Mouse (Mus musculus): ENCODE measurements around the gene Syngr3. TPM values are rescaled to one million over a fixed set of nuclear protein-coding genes. Genes with fewer than 3 reads are reported as not detected.

The Syngr3 gene
- total and polyA plus RNA-seq, 2 experiments from 2014 or later = 334 to 376 TPM

GRCm38 (mm10) chr17:24686514-24686913, 3.2 kb downstream of the Syngr3 start:
- Histone ChIP-seq H3K9me3 (ENCODE audit: low read length) (no peaks in the 10 kb centered on the region), H3K4me2 (ENCODE audit: low read depth, low read length, poor library complexity, severe bottlenecking) (peak overlapping the region; percentile 18; the same call in 1 of the 2 replicates), H3K27me3 (ENCODE audit: insufficient read depth, low read length) (no peaks in the 10 kb centered on the region), H3K9ac (replicated peaks; ENCODE audit: low read length, poor library complexity, severe bottlenecking) (no peak overlapping the region), H3K4me1 (ENCODE audit: insufficient read depth, low read length) (peaks cover 14% of the 10 kb centered on the region), H3K27ac (ENCODE audit: low read depth, low read length) (no peak overlapping the region), H3K4me3 (ENCODE audit: low read depth, low read length) (no peak overlapping the region), H3K36me3 (ENCODE audit: insufficient read depth, low read length) (peaks cover 22% of the 10 kb centered on the region)
- no peak for TF ChIP-seq CTCF (IDR thresholded peaks at IDR 0.05)
- WGBS = 39% methylated on average over 16 of the region's 16 CpGs
- ATAC-seq (ENCODE audit: low FRiP score) (no peak), DNase-seq (ENCODE audit: low spot score) (no peak)

GRCm38 (mm10) chr17:24677500-24678080, 12.2 kb downstream of the Syngr3 start:
- Histone ChIP-seq H3K27me3 (ENCODE audit: insufficient read depth, low read length) (no peaks in the 10 kb centered on the region), H3K4me3 (ENCODE audit: low read depth, low read length) (no peak overlapping the region), H3K9ac (replicated peaks; ENCODE audit: low read length, poor library complexity, severe bottlenecking) (no peak overlapping the region), H3K4me1 (ENCODE audit: insufficient read depth, low read length) (no peaks in the 10 kb centered on the region), H3K36me3 (ENCODE audit: insufficient read depth, low read length) (peaks cover 57% of the 10 kb centered on the region), H3K9me3 (ENCODE audit: low read length) (no peaks in the 10 kb centered on the region), H3K27ac (ENCODE audit: low read depth, low read length) (no peak overlapping the region), H3K4me2 (ENCODE audit: low read depth, low read length, poor library complexity, severe bottlenecking) (no peak overlapping the region)
- DNase-seq (ENCODE audit: low spot score) = no peak
- WGBS = 97% methylated on average over 24 of the region's 24 CpGs
- no peak for ATAC-seq (ENCODE audit: low FRiP score)
- TF ChIP-seq CTCF (IDR thresholded peaks at IDR 0.05) = no peak

GRCm38 (mm10) chr17:24676877-24677276, 12.9 kb downstream of the Syngr3 start:
- H3K4me1 ChIP-seq (ENCODE audit: insufficient read depth, low read length) = 0 out of 2 replicates have a peak, but pooled peaks cover 6% of the 10 kb centered on the region
- no peak for TF ChIP-seq CTCF (IDR thresholded peaks at IDR 0.05)
- no peak for DNase-seq (ENCODE audit: low spot score)
- WGBS = 93% methylated on average over 5 of the region's 5 CpGs
- no peak overlapping the region for H3K9ac ChIP-seq (replicated peaks; ENCODE audit: low read length, poor library complexity, severe bottlenecking)
- no peak overlapping the region for H3K4me3 ChIP-seq (ENCODE audit: low read depth, low read length)
- ATAC-seq (ENCODE audit: low FRiP score) = no peak
- no peak overlapping the region for H3K27ac ChIP-seq (ENCODE audit: low read depth, low read length)
- H3K27me3 ChIP-seq (ENCODE audit: insufficient read depth, low read length) = no peaks in the 10 kb centered on the region
- peaks cover 52% of the 10 kb centered on the region for H3K36me3 ChIP-seq (ENCODE audit: insufficient read depth, low read length)
- no peak overlapping the region for H3K4me2 ChIP-seq (ENCODE audit: low read depth, low read length, poor library complexity, severe bottlenecking)
- no peaks in the 10 kb centered on the region for H3K9me3 ChIP-seq (ENCODE audit: low read length)

GRCm38 (mm10) chr17:24676187-24676586, 13.6 kb downstream of the Syngr3 start:
- peaks cover 10% of the 10 kb centered on the region; the same call in 1 of the 2 replicates for H3K4me1 ChIP-seq (ENCODE audit: insufficient read depth, low read length)
- no peak for ATAC-seq (ENCODE audit: low FRiP score)
- no peak overlapping the region for H3K4me3 ChIP-seq (ENCODE audit: low read depth, low read length)
- H3K36me3 ChIP-seq (ENCODE audit: insufficient read depth, low read length) = peaks cover 46% of the 10 kb centered on the region
- no peak overlapping the region for H3K27ac ChIP-seq (ENCODE audit: low read depth, low read length)
- no peak overlapping the region for H3K4me2 ChIP-seq (ENCODE audit: low read depth, low read length, poor library complexity, severe bottlenecking)
- DNase-seq (ENCODE audit: low spot score) = peak; percentile 71
- no peaks in the 10 kb centered on the region for H3K9me3 ChIP-seq (ENCODE audit: low read length)
- peak; percentile 82 for TF ChIP-seq CTCF (IDR thresholded peaks at IDR 0.05)
- H3K27me3 ChIP-seq (ENCODE audit: insufficient read depth, low read length) = no peaks in the 10 kb centered on the region
- H3K9ac ChIP-seq (replicated peaks; ENCODE audit: low read length, poor library complexity, severe bottlenecking) = no peak overlapping the region
- 53% methylated on average over 2 of the region's 2 CpGs for WGBS

- H3K27me3 ChIP-seq (ENCODE audit: insufficient read depth, low read length) = no peaks in the 10 kb centered on the region
- peaks cover 15% of the 10 kb centered on the region; the same call in 1 of the 2 replicates for H3K4me1 ChIP-seq (ENCODE audit: insufficient read depth, low read length)
- no peak overlapping the region for H3K4me2 ChIP-seq (ENCODE audit: low read depth, low read length, poor library complexity, severe bottlenecking)
- 84% methylated on average over 7 of the region's 7 CpGs for WGBS
- DNase-seq (ENCODE audit: low spot score) (no peak), ATAC-seq (ENCODE audit: low FRiP score) (no peak)
- no peaks in the 10 kb centered on the region for H3K9me3 ChIP-seq (ENCODE audit: low read length)
- H3K36me3 ChIP-seq (ENCODE audit: insufficient read depth, low read length) = peaks cover 27% of the 10 kb centered on the region
- no peak overlapping the region for H3K27ac ChIP-seq (ENCODE audit: low read depth, low read length)
- no peak for TF ChIP-seq CTCF (IDR thresholded peaks at IDR 0.05)
- H3K9ac ChIP-seq (replicated peaks; ENCODE audit: low read length, poor library complexity, severe bottlenecking) = no peak overlapping the region
- H3K4me3 ChIP-seq (ENCODE audit: low read depth, low read length) = no peak overlapping the region
Observed at GRCm38 (mm10) chr17:24674277-24674676, 15.5 kb downstream of the Syngr3 start.

GRCm38 (mm10) chr17:24672141-24672540, 17.6 kb downstream of the Syngr3 start:
- DNase-seq (ENCODE audit: low spot score) (no peak), ATAC-seq (ENCODE audit: low FRiP score) (no peak)
- 35% methylated on average over 5 of the region's 5 CpGs for WGBS
- Histone ChIP-seq H3K27ac (ENCODE audit: low read depth, low read length) (no peak overlapping the region), H3K4me2 (ENCODE audit: low read depth, low read length, poor library complexity, severe bottlenecking) (no peak overlapping the region), H3K27me3 (ENCODE audit: insufficient read depth, low read length) (no peaks in the 10 kb centered on the region), H3K4me1 (ENCODE audit: insufficient read depth, low read length) (peaks cover 15% of the 10 kb centered on the region; the same call in 1 of the 2 replicates), H3K9ac (replicated peaks; ENCODE audit: low read length, poor library complexity, severe bottlenecking) (0 out of 2 replicates have a peak overlapping the region, but pooled peaks have one; percentile 36), H3K9me3 (ENCODE audit: low read length) (no peaks in the 10 kb centered on the region), H3K4me3 (ENCODE audit: low read depth, low read length) (no peak overlapping the region), H3K36me3 (ENCODE audit: insufficient read depth, low read length) (peaks cover 6% of the 10 kb centered on the region; the same call in 1 of the 2 replicates)
- TF ChIP-seq CTCF (IDR thresholded peaks at IDR 0.05) = no peak

Measured in midbrain, postnatal 0 days (tissue).